Mouse (Mus musculus) lung, postnatal 0 days (tissue): ENCODE results near the gene Ces2e. TPM values are rescaled to one million over a fixed set of nuclear protein-coding genes. Genes with fewer than 3 reads are reported as not detected.

Source experiments
- ATAC-seq: fragments of 200-750 bp; cut with Nextera tagmentation; 2 replicates; pipeline ENCODE4 v1.8.0; 2017; ENCODE audit warnings: moderate library complexity
- DNase-seq: peaks from one replicate; pipeline ENCODE4 v3.0.0-alpha.2; 2016; ENCODE audit warnings: low spot score
- H3K27ac ChIP-seq: fragments of 300-500 bp; sonication (generic); 2 replicates; pipeline ENCODE4 v1.5.1; 2014; ENCODE audit warnings: antibody characterized with exemption, mild to moderate bottlenecking, low read length, mixed read lengths
- H3K27me3 ChIP-seq: fragments of 300-500 bp; sonication (generic); replicated peaks from 2 replicates; pipeline ENCODE4 v1.6.1; 2014; ENCODE audit warnings: low read length, mixed read lengths; ENCODE audit not compliant: insufficient read depth
- H3K36me3 ChIP-seq: fragments of 300-500 bp; sonication (generic); 2 replicates; pipeline ENCODE4 v1.6.1; 2014; ENCODE audit warnings: low read length, mixed read lengths; ENCODE audit not compliant: insufficient read depth
- H3K4me1 ChIP-seq: fragments of 300-500 bp; sonication (generic); 2 replicates; pipeline ENCODE4 v1.6.1; 2014; ENCODE audit warnings: antibody characterized with exemption, low read depth, low read length, mixed read lengths; ENCODE audit not compliant: insufficient read depth
- H3K4me2 ChIP-seq: fragments of 300-500 bp; sonication (generic); replicated peaks from 2 replicates; pipeline ENCODE4 v1.6.1; 2014; ENCODE audit warnings: low read depth, mild to moderate bottlenecking, low read length, moderate library complexity, mixed read lengths
- H3K4me3 ChIP-seq: fragments of 300-500 bp; sonication (generic); 2 replicates; pipeline ENCODE4 v1.5.1; 2014; ENCODE audit warnings: low read depth, low read length
- H3K9ac ChIP-seq: fragments of 300-500 bp; sonication (generic); replicated peaks from 2 replicates; pipeline ENCODE4 v1.6.1; 2014; ENCODE audit warnings: low read depth, mild to moderate bottlenecking
- H3K9me3 ChIP-seq: fragments of 300-500 bp; sonication (generic); 2 replicates; pipeline ENCODE4 v1.6.1; 2016; ENCODE audit warnings: low read length, mixed read lengths
- CTCF ChIP-seq: IDR thresholded peaks from 2 replicates; pipeline ENCODE4 v1.5.1; 2016; ENCODE audit warnings: antibody characterized with exemption, mild to moderate bottlenecking
- EP300 ChIP-seq: IDR thresholded peaks from 2 replicates; pipeline ENCODE4 v1.6.1; 2016; ENCODE audit warnings: antibody characterized with exemption, mild to moderate bottlenecking, control low read depth
- WGBS: fragments of 180-500 bp; shearing (Covaris S2); extraction: QIAGEN DNeasy Blood & Tissue Kit; methylation state at CpG from one replicate; pipeline ENCODE4 v1.1.7; 2014; 5-methylcytosine and 5-hydroxymethylcytosine counted together
- polyA plus RNA-seq: library from polyadenylated mRNA; unstranded; fragments of >200 nt; fragmentation: Nextera tagmentation; extraction: Ambion mirVana; gene quantifications from 2 replicates; pipeline ENCODE4 v1.2.1, GENCODE M21; 2015

Gene Ces2e
- polyA plus RNA-seq, 1 experiment from 2014 or later: 0.31 TPM

- ATAC-seq: no peak
- Histone ChIP-seq H3K4me3 (no peak overlapping the region), H3K9me3 (0 out of 2 replicates have a peak, but pooled peaks cover 4% of the 10 kb centered on the region), H3K27ac (no peak overlapping the region), H3K4me2 (no peak overlapping the region), H3K4me1 (no peaks in the 10 kb centered on the region), H3K9ac (no peak overlapping the region), H3K36me3 (no peaks in the 10 kb centered on the region), H3K27me3 (no peaks in the 10 kb centered on the region)
- TF ChIP-seq EP300 (no peak), CTCF (no peak)
- WGBS: 88% methylated on average over 5 of the region's 5 CpGs
- no peak for DNase-seq
Observed at GRCm38 (mm10) chr8:104984126-104984525, 58.1 kb downstream of the Ces2e start.

Other genes starting within 250 kb of the Ces2e start
- 0.06 TPM in 1 of 2 replicates, not detected in the other for gene Ces2a, start 192.3 kb upstream of the Ces2e start, polyA plus RNA-seq
- gene Ces2b, start 94.7 kb upstream of the Ces2e start, polyA plus RNA-seq: 1.4 and 1.7 TPM in 2 replicates
- gene Ces2c, start 79.2 kb upstream of the Ces2e start, polyA plus RNA-seq: not detected in 2 replicates
- not detected in 2 replicates for gene Ces2f, start 21.1 kb downstream of the Ces2e start, polyA plus RNA-seq
- gene Ces2g, start 35.5 kb downstream of the Ces2e start, polyA plus RNA-seq: 2.1 and 2.2 TPM in 2 replicates
- not detected in 2 replicates for gene Ces2h, start 74.6 kb downstream of the Ces2e start, polyA plus RNA-seq
- not detected in 2 replicates for gene Ces3a, start 122.3 kb downstream of the Ces2e start, polyA plus RNA-seq
- gene Ces3b, start 157.5 kb downstream of the Ces2e start, polyA plus RNA-seq: not detected in 2 replicates
- not detected in 2 replicates for gene Ces4a, start 205.5 kb downstream of the Ces2e start, polyA plus RNA-seq
- gene Cbfb, start 244.4 kb downstream of the Ces2e start, polyA plus RNA-seq: 29.0 and 31.5 TPM in 2 replicates